Mouse (Mus musculus) ovary, postnatal 36 days (tissue): ENCODE data around the gene Cyb5b.

Source experiments
- DNase-seq: peaks from one replicate; pipeline ENCODE4 v3.0.0; 2022; ENCODE audit warnings: low spot score, mixed read lengths

Gene Cyb5b

DNA sequence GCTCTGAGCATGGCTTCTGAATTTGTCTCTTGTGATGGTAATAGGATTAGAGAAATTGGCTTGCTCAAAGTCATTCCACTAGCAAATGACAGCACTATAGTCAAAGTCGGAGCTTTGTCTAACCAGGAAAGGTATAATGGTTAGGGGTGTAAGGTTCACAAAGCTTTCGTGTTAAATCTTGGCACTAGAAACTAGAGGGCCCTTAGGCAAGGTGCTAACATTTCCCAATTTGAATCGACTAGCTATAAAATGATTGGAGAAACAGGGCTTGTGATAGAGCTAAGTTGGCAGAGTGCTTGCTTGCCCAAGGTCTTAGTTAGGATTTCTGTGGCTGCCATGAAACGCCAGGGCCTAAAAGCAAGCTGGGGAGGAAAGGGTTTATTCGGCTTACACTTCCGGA is 20.4 kb upstream of the Cyb5b start:
- no peak for DNase-seq

DNA sequence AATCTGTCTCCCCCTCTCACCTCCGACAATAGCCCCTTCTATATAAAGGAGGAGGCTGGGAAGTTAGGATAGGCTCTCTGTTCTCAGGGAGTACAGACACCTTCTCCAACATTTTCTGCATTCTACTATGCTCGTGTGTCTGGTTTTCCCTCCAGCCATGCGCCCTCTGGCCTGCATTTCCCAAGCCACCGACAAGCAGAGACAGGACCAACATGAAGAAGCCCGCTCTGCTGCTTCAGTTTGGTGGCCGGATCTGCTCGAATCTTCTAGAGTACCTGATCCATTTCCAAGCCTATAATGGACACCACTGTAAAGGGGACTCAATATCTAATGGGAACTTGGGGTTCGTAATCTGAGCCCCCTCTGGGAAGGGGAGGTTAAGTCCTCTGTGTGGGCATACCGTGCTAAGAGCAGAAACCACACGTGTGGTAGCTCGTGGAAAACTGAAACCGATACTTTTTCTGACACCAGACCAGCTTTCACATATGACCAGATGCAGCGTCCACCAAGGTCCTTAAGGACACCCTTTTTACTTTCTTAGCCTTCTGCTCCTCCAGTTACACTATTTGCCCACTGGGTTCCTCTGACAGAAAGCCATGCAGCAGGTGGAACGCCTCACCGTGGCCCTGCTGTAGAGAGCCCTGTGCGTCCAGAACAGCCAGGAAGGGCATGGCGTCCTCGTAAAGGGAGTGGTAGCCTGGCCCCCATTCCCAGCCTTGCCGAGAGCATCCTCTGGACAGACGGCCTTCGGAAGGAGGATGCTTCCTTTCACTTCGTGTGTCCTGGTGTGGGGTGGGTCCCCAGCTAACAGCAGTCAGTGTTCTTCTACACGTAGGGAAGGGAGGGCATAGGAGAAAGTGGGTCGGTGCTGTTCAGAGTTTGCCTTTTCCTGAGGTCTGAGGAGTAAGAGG is 17.6 kb upstream of the Cyb5b start:
- no peak for DNase-seq

DNA sequence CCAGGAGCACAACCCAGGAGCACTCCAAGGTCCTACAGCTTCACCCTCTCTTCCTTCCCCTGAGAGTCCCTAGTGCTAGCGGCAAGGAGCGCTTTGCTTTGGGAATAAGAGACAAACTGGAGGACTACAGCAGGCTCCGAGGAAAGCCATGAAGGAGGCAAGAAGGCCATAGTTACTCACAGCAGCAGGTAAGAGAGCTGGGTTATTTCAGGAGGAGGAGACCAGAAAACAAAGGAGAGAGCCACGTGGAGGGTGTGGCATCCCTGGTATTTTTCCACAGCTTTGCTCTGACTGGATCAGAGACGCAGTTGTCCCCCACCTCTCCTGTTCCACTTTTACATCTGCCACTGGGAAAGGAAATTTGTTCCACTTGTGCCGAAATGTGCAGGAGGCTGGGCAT is 16.6 kb upstream of the Cyb5b start:
- no peak for DNase-seq

DNA sequence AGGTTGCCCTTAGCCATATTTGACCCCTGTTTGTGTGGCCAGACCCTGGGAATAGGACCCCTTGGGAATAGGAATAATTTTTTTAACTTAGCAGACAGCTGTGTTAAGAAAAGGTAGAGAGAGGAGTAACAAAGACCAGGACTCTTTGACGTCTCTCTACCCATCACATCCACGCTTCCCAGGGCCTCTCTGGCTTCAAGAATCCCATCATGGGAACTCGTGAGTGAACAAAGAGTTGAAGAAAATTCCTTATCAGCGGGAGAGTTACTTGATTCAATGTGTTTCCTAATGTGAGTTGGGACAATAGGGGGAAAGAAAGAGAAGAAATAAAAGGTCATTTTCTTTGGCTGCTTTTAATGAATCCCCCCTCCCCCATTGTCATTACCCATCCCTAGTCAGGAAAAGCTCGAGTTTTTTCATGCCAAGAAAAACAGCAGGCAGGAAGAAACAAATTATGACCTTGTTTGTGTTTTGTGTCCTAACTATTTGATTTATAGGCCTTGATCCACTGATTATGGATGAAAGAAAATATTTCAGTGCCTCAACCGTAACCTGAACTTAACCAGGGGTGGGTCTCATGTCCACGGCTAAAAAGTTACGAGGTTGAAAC is 14.3 kb upstream of the Cyb5b start:
- no peak for DNase-seq

DNA sequence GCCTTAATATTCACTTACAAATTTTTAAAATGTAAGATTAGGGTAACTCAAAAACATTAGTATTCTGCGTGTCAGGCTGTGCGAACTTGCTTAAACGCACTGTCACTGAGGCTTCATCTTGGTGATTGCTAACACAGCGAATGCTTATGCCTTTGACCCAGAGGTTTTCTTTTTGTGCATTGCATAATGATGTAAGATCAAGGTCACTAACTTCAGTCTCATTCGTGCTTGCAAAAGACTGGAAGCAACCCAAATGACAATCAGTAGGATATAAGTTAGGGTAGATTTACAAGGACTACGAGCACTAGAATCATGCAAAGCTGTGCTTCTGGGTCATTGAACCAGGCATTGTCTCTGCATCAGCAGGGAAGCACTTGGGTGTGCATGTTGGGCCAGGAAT is 12.8 kb upstream of the Cyb5b start:
- no peak for DNase-seq

DNA sequence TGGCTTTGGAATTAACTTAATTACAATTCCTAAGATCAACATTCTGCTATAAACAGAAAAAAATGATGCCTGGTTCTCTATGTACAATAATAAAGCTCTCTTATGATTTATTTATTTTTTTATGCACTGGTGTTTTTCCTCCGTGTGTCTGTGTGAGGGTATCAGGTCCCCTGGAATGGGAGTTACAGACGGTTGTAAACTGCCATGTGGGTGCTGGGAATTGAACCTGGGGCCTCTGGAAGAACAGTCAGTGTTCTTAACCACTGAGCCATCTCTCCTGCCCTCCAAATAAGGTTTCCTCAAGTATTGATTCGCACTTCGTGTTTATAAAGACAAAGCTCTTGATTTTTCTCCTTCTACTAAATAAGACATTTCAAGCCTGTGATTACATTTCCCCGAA is 12.1 kb upstream of the Cyb5b start:
- DNase-seq, result no peak

DNA sequence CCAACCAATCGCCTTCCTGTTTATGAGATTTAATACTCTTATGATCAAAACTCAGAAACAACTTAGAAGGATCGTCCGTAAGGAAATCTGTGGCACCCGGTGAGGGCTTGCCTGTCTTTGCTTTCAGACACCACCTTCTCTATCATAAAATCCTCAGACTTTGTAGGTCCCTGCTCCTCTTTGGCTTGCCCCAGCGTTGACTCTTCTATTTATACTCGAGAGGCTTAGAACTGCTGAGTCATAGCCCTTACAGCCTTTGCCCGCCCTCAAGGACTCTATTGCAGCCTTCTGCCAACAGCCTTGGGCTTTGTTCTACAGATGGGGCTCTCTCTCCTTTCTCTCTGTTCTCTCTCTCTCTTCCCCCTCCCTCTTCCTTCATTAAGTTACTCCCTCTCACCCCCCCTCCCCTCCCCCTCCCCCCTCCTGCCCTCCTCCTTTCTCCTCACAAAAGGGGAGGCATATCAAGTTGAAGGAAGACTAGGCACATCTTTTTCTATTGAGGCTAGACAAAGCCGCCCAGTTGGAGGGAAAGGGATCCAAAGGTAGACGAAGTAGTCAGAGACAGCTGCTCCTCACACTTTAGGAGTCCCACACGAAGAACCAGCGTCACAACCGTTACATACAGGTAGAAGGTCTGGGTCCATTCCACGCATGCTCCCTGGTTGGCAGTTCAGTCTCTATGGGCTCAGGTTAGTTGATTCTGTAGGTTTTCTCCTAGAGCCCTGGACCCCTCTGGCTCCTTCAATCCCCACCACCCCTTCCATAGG is 10.6 kb upstream of the Cyb5b start:
- peak; percentile 64 for DNase-seq

DNA sequence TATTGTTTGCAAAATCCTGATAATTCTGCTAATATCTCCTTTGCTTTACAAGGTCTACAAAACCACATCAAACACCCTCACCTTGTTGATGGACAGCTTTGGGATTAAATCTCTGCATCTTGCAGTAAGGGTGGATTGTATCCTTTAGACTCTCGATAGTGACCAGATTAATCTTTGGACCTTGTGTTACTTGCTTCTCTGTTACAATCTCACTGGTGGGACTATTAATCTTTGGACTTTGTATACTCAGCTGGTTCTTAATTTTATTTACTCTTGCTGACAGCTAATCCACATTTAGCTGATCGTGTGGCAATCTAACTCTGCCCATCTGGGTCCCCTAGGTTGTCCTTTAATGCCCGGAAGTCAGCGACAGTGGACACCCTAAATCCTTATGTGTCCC is 7.9 kb upstream of the Cyb5b start:
- DNase-seq, result no peak

DNA sequence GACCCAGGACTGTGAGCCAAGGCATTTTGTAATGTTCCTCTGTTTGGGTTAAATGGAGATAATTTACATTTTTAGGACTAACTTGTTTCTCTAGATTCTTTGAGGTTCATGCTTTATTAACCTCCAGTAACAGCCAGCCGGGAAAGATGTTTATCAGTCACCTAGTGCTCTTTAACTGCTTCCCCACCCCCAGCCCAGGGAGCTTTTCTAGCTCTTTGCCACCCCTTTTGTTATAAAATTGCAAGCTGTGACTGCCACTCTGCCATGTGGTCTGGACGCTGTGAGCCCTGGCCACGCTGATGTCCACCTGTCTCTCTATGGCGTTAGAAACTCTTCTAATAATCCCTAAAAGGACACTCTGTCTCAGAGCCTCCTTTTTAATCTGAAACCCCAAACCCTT is 6.9 kb upstream of the Cyb5b start:
- no peak for DNase-seq

DNA sequence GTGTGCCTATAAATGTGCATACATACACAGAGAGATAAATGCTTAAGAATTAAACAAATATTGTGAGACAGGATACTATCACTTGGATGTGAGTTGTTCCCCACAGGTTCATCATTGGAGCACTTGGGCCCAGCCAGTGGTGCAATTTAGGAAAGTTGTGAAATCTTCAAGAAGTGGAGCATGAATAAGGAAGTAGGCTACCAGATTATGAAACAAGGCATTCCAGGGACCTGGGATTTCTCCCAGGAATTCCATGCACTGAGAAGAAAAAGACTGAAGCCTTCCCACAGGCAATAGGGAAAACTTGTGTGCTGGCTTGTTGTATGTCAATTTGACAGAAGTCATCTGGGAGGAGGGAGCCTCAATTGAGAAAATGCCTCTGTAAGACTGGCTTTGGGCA is 4.3 kb upstream of the Cyb5b start:
- no peak for DNase-seq

DNA sequence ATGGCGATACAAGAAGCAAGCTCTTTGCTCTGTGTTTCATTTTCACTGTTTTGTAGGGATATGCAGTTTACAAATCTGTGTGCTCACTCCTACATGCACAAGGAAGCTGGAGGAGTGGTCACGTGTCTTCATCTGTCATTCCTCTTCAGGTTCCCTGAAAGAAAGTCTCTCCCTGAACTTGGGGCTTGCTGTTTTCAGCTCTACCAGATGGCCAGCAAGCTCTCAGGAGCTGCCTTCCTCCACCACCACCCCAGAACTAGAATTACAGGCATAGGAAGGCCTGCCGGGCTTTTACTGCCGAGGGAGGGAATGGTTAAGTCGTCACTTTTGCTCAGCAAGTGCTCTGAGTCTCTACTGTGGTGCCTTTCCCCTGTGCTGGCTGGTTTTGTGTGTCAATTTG is 1.6 kb upstream of the Cyb5b start:
- DNase-seq, result no peak

DNA sequence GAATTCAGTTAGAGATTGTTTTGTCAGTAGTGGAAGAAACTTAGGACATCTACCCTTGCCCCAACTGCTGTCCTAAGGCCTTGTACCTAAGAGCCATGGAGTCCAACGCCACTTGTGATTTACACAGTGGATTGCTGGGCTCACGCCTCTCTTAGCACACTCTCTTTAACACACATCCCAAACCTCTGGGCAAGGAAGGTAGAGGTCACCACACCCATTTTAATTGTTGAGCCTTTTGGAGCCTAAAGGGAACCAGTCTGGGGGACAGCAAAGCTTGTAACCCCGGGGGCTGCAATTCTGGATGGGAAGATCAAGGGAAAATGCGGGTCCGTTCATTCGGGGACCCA is 410 bp upstream of the Cyb5b start:
- DNase-seq, result no peak

DNA sequence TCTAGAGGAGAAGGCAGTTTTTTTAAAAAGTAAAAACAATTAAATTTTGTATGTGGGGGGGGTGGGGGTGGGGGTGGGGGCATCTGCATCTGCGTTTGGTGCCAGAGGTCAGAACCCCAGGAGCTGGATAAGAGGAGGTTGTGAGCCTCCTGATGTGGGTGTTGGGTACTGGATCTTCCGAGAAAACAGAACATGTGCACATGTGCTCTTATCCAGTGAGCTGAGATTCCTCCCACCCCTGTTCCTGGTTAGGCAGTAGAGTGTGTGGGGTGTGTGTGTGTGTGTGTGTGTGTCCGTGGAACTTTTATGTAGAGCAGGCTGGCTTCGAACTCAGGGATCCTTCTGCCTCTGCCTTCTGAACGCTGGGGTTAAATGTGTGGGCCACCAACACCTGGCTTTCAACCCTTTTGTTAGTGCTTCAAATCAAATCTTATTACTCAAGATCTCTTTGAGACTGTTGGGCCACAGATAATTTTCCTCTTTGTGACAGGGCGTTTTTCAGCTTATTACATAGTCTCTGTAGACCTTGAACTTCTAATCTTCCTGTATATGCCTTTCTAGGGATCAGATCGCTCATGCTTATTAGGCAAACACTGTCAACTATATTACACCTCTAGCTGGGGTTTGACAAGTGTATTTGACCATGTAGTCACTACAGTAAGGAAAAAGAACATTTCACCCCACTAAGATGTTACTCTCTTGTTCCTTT is 926 bp downstream of the Cyb5b start:
- no peak for DNase-seq

DNA sequence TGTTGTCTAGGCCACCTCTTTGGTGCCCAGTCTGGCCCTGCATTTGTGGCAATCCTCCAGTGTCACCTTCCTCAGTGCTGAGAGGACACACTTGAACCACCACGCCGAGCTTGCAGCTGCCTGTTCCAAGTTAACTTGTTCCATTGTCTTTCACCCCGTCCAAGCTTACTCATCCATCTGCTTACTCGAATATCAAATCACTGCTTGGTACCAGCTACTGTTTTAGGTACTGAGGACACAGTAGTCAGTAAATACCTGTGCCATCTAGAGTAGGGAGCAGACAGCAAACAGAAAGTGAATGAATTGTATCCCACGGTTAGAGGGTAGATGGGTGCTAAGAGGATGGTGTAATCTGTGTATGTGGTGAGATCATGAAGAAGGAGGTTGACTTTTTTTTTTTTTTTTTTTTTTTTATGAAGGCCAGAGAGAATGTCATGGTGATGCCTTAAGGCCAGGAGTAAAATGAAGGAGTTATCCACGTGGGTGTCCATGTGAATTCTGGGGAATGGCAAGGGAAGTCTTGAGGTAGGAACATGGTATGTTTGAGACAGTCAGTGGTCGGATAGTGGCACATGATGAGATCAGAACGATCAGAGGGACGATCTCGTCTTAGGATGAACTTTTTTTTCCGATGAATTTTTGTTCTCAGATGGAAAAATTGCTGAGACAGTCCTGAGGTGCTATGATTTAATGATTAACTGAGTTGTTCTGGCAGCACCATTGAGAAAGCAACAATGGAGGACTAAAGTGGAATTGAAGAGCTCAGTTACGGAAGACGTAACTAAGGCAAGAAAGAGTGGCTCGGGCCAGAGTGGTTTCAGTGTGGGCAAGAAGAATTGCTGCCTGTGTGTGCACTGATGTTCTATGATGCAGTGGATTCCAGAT is 3.1 kb downstream of the Cyb5b start:
- DNase-seq, result no peak

DNA sequence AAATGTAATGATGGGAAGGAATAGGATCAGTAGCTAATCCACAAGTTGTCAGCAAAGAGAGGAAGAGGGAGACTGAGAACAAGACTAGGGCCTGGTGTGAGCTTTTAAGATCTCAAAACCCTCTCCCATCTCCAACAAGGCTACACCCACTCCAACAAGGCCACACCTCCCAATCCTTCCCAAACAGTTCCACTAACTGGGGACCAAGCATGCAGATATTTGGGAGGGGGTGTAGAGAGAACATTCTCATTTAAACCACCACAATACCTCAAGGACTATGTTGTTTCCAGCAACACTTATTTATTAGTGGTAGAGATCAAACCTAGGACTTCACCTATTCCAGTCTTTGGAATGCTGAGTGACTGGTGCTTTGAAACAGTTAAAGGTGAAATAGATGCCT is 6.4 kb downstream of the Cyb5b start:
- no peak for DNase-seq

DNA sequence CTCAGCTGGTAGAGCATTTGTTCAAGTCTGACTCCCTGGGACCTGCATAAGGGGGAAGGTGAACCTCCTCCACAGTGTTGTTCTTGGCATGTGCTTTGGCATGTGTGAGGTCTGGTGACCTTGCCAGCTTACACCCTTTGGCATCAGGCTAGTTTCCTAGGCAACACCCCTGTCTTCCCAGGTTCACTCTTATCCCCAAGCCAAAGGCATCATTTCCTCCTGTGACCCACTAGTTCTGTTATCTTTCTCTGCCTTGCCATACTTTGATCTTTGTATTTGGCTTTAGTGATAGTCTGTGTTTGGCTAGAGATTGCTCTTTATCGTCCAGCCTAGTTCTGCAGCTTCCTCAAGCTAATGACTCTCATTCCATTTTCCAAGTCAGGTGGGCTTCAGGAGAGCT is 7.4 kb downstream of the Cyb5b start:
- no peak for DNase-seq

DNA sequence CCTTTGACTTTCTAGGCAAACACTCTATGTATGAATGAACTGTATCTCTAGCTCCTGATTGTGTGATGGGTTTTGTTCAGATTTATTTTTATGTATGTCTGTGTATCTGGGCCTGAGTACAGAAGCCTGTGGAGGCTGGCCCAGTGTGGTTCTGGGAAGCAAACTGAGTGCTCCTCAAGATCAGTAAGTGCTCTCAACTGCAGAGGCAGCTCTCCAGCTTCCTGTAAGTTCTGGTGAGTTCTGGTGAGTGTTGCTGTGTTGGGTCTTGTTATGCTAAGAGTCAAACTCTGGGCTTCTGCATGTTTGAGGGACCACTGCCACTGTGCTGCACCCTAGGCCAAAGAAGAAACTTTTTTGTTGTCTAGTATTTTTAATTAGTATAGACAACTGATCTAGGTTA is 8.4 kb downstream of the Cyb5b start:
- no peak for DNase-seq

DNA sequence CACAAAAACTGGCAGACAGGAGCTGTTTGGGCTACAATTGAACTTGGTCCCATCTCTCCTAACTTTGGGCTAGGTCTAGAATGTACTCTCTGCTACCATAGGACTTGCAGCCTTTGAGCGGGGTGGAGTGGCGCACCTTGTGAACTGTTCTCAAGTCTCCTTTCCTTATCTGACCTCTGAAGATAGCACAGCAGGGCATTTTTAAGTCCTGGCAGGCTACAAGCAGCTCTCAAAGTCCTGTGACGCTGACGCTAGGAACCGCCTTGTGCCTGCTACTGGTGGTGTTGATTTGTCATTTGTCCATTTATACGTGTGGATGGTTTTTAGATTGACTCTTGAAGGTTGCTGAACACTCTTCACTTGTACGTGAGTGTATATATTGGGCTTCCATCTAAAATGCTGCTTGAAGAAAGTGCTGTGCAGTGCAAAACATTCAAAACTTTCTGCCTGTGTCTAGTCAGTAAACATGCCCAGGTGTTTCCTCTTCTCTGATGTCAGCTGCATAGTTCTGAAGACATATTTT is 13.9 kb downstream of the Cyb5b start:
- DNase-seq, result no peak

DNA sequence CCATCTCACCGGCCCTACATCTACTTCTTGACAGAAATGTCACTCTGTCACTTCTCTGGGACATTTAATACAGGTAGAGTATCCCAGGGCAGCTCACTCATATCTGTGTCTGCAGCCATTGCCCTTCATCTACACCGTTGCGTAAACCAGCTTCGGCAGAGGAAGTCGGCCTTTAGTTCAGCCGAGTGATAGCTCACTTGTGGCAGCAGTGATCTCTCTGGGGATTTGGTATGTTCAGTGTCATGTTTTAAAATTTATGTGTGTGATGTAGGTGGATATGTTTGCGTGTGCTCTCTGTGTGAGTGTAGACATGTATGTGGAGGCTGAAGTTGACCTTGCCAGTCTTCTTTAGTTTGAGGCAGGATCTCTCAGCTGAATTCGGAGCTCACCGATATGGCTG is 15.3 kb downstream of the Cyb5b start:
- DNase-seq, result no peak

DNA sequence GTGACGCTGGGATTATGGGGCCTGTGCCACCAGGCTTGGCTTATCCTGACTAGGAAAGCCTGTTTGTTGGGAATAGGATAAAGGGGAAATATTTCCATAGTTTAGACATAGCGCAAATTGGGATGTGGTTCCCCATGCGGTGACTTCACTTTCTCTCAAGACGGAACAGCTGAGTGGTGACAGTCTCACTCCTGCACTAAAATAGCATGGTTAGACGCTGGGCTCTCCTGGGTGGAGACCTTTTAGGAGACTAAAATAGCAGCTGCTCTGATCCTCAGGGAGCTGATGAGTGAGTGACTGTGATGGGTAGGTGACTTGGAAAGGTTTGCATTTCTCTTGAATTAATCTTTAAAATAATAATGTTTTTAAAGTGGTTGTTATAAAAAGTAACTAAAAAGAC is 17.4 kb downstream of the Cyb5b start:
- no peak for DNase-seq

DNA sequence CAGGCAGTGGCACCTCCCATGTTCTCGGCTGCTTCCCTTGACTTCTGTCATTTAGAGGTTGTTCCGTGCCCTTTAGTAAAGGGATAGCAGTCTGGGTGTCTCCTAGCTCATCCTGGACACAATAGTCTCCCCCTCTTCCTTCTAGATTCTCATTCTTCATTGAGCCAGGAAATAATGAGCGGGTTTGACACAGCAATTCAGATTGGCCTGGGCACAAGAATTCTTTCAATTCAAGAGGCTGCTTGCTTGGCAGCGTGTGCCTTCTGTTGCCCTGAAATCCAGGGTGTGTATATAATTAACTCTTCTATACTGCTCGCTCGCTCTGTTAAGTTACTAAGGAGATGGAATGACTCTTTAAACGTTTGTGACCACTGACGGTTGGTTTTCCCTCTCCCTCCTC is 21.7 kb downstream of the Cyb5b start:
- DNase-seq, result no peak
